Mouse (Mus musculus): ENCODE results near the gene Trappc12. TPM values are rescaled to one million over a fixed set of nuclear protein-coding genes. Genes with fewer than 3 reads are reported as not detected.
"Not testable (repeated sequence)": the region's sequence is repeated elsewhere in the genome, so short reads cannot be mapped to it uniquely, and the experiment has no call there.

Gene Trappc12
- total RNA-seq, 1 experiment from 2014 or later: 57.8 TPM

DNA sequence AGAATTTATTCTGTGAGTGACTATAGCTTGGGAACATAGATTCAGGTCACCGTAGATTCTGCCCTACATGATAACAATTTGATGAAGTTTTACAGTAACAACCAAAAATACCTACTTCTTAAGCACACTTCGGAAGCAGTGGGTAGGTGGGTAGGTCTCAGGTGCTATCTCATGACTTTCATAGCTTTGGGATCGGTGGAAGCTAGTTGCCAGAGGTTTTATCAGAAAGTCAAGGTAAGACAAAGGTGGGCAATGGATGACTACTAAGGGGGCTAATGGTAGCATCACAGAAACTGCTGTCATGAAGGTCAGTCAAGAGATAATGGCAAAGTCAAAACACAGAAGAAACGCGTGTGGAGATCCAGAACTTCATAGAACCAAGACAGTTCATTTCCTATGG lies 604 bp upstream of the Trappc12 start:
- no peak for ATAC-seq (replicated peaks in 1 of 2; ENCODE audit: insufficient read depth in 1 of 2, low FRiP score in 2 of 2, low TSS enrichment in 1 of 2, low read depth in 1 of 2, poor library complexity in 2 of 2, severe bottlenecking in 2 of 2)

DNA sequence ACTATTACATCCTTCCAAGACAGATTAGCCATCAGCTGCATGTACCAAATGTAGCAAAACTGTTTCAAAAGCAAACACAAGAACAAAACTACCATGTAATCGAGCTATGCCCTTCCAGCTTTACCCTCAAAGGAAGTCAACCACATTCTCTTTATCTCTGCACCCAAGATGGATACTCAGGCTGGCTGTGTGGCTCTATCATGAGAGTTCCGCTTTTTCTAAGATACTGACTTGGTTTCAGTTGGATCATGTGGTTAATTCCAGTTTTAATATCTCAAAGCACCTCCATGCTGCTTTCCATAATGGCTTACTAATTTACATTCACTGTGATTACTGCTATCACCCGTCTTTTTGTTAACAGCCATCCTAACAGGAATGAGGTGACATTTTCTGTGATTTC lies 6.9 kb downstream of the Trappc12 start:
- ATAC-seq (replicated peaks in 1 of 2; ENCODE audit: insufficient read depth in 1 of 2, low FRiP score in 2 of 2, low TSS enrichment in 1 of 2, low read depth in 1 of 2, poor library complexity in 2 of 2, severe bottlenecking in 2 of 2): no peak

DNA sequence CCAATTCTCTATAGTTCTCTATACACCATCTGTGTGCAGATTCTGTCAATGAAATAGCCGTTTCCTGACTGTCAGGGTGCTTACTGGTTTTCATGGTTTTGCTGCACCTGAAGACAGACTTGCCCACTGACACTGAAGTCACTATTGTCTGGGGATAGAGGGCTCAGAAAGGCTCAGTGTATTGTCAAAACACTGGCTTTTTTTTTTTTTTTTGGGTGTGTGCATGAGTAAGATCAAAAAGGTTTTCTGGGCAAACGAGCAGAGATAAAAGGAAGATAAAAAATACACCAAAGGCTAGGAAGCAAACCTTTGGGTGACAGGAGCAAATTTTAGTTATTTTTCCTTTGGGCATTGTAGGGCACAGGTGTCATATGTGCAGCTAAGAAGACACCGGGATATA lies 15.0 kb downstream of the Trappc12 start:
- ATAC-seq (replicated peaks in 1 of 2; ENCODE audit: insufficient read depth in 1 of 2, low FRiP score in 2 of 2, low TSS enrichment in 1 of 2, low read depth in 1 of 2, poor library complexity in 2 of 2, severe bottlenecking in 2 of 2): no peak

DNA sequence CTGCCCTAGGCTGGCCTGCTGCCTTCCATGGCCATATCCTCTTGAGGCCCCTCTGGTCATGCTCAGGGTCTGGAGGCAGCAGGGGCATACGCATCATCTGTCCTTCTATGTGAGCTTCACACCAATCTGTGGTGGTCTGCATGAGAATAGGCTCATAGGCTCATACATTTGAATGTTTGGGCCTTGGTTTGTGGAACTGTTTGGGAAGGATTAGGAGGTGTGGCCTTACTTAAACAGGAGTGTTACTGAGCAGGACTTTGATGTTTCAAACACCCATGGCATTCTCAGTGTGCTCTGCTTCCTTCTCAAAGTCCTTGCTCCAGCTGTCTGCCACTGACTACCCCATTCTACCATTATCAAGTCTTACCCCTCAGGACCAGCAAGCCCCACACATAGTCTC lies 16.0 kb downstream of the Trappc12 start:
- ATAC-seq (replicated peaks in 1 of 2; ENCODE audit: insufficient read depth in 1 of 2, low FRiP score in 2 of 2, low TSS enrichment in 1 of 2, low read depth in 1 of 2, poor library complexity in 2 of 2, severe bottlenecking in 2 of 2): no peak

DNA sequence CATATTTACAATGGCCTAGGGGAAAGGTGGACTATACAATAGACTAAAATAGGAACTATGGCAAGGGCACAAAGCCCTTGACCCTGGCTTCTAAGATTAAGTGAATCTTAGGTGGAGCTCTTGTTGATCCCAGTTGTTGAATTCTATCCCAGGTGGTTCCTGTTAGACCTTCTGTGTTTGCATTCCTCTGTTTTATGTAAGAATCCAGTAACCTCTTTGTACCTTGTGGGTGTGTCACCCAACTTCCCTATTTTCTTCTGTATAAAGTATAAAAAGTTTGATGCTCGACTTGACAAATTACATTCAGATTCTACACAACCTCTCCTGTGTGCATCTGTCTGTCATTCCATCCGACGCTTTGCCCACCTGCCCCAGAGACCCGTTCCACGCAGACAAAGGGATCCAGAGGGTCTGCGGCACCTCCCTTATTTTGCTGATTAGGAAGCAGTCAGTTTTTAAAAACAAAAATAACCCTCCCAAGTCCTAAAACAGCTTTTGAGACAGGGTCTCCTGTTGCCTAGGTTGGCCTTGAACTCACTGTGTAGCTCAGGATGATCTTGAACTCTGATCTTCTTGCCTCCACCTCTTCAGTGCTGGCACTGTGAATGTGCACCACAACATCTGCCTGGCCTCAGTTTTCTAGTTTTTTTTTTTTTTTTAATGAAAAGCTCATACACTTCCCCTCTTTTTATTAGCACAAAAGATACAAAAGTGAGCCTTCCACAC lies 16.6 kb downstream of the Trappc12 start:
- ATAC-seq (replicated peaks in 1 of 2; ENCODE audit: insufficient read depth in 1 of 2, low FRiP score in 2 of 2, low TSS enrichment in 1 of 2, low read depth in 1 of 2, poor library complexity in 2 of 2, severe bottlenecking in 2 of 2): not testable (repeated sequence)

DNA sequence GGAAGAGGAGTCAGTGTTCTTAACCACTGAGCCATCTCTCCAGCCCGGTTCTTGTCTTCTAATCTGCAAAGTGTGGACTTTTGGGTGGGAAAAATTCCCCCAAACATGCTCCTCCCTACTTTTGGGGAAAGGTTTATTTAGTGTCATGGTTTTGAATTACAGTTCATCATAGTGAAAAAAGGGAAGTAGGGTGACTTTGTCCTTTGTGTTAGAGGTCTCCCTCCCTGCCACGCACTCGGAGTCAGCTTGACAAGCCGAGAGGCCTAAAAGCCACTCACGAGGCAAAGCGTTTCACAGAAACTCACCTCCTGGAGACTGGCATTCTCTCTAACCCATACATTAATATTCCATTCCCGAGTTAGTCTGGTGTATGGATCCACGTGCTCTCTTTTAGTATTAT lies 17.6 kb downstream of the Trappc12 start:
- ATAC-seq (replicated peaks in 1 of 2; ENCODE audit: insufficient read depth in 1 of 2, low FRiP score in 2 of 2, low TSS enrichment in 1 of 2, low read depth in 1 of 2, poor library complexity in 2 of 2, severe bottlenecking in 2 of 2): peak; percentile 71 to 84

DNA sequence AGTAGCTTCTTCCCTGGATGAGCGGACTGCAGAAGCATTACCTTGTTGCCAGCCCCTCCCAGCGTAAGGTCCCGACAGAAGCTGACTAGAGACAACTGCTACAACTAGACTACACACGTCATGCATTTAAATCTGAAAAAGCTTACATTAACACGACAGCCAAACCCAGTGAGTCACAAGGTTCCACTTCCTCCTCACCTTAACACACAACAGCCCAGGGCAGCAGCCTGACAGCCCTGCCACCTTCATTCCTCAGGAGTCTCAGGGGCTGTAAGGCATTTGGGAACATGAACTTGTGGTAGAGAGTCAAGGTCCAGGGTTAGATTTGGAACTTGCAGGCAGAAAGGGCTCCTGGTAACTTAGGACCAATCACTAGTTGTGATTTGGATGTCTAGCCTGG lies 23.2 kb downstream of the Trappc12 start:
- 0 out of 4 replicates have a peak, but pooled peaks of 1 of the 2 experiments have one; percentile 32 for ATAC-seq (replicated peaks in 1 of 2; ENCODE audit: insufficient read depth in 1 of 2, low FRiP score in 2 of 2, low TSS enrichment in 1 of 2, low read depth in 1 of 2, poor library complexity in 2 of 2, severe bottlenecking in 2 of 2)

DNA sequence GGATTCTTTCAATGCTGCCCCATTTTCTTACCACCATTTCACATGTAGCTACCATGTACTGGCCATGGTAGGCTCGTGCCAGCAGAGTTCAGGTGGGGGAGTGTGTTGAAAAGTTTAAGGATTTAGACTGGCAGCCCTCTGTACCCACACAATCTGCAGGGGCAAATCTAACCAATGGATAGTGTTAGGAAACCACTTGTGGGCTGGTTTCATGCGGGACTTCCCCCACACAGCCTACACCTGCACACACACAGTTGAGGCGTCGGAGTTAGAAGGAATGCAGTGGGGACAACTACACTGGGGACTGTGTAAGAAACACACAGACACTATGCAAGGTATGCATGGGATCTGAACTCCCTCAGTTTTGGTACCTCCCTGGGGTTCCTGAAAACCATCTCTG lies 24.1 kb downstream of the Trappc12 start:
- no peak for ATAC-seq (replicated peaks in 1 of 2; ENCODE audit: insufficient read depth in 1 of 2, low FRiP score in 2 of 2, low TSS enrichment in 1 of 2, low read depth in 1 of 2, poor library complexity in 2 of 2, severe bottlenecking in 2 of 2)

DNA sequence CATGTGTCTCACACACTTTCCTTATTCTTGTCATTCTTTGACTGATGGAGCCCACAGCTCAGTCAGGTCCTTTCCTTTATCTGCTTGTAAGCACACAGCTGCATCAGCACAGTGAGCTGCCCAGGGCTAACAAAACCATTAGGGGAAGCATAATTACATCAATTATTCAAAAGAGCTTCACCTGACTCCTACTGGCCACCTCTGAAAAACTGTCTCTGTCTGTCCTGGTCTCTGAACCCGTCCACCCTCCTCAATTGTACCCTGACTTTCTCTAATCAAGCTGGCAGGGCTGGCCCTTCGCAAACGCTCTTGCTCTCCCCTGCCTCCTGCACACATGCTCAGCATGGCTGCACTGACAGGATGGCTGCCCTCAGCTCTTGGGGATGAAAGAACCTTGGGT lies 25.9 kb downstream of the Trappc12 start:
- ATAC-seq (replicated peaks in 1 of 2; ENCODE audit: insufficient read depth in 1 of 2, low FRiP score in 2 of 2, low TSS enrichment in 1 of 2, low read depth in 1 of 2, poor library complexity in 2 of 2, severe bottlenecking in 2 of 2): no peak

DNA sequence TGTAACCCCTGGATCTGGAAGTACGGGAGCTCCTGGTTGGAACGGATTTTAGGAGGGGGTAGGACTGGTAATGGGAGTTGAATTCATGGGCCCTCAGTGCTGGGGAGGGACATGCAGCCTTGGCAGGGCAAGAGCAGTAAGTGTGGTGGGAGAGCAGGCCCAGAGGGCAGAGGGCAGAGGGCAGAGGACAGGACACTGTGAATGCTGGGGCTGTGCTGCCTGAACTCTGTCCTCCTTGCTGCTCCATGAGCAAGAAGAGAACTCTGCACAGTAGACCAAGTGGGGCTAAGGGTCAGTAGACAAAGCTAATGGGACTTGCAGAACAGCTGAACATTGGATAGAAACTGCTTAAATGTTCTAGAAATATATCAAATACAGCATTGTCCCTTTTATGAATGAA lies 32.2 kb downstream of the Trappc12 start:
- ATAC-seq (replicated peaks in 1 of 2; ENCODE audit: insufficient read depth in 1 of 2, low FRiP score in 2 of 2, low TSS enrichment in 1 of 2, low read depth in 1 of 2, poor library complexity in 2 of 2, severe bottlenecking in 2 of 2): no peak

DNA sequence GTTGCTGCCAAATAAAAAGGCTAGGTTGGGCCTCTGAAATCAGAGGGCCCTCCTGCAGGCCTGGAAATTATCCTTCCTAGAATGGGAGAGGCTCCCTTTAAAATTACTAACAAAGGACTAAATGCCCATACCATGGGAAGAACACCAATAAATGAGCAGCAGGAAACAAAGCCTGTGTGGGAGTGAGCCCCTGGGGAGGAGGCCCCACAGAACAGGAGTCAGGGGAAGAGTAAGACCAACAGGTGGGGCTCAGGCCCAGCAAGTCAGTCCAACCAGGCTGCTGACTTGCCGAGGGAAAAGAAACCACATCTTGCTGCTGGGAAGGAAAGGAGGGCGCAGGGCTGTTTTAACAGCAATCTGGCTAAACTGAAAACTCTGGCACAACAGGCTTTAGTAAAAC lies 33.2 kb downstream of the Trappc12 start:
- ATAC-seq (replicated peaks in 1 of 2; ENCODE audit: insufficient read depth in 1 of 2, low FRiP score in 2 of 2, low TSS enrichment in 1 of 2, low read depth in 1 of 2, poor library complexity in 2 of 2, severe bottlenecking in 2 of 2): no peak

DNA sequence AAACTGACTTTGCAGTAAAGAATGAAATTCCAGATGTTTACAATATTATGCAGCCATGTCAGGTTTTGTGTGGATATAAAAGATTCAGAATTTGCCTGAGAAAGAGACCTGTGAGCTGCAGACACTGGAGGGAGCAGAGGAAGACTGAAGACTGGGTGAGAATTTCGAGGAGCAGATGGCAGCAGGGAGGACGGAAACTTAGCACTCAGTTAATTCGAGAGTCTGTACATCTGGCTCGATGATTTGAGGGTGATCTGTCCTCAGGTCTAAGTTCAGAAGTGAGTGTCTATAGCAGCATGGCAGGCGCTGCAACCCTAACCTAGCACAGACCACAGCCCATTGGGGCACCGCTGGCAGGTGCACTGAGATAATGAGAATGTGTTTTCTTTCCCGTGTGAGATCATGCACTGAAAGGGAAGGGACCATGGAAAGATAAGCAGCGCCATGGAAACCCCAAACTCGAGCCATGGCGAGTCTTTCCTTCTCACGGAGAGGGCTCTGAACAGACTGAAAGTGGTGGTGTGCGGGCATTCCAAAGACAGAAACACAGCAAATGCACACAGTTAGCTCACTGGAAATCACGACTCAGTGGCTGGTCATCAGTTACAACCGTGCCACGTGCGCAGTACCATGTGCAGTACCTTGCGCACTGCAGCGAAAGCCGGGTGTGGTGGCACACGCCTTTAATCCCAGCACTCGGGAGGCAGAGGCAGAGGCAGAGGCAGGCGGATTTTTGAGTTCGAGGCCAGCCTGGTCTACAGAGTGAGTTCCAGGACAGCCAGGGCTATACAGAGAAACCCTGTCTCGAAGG lies 35.2 kb downstream of the Trappc12 start:
- no peak for ATAC-seq (replicated peaks in 1 of 2; ENCODE audit: insufficient read depth in 1 of 2, low FRiP score in 2 of 2, low TSS enrichment in 1 of 2, low read depth in 1 of 2, poor library complexity in 2 of 2, severe bottlenecking in 2 of 2)

DNA sequence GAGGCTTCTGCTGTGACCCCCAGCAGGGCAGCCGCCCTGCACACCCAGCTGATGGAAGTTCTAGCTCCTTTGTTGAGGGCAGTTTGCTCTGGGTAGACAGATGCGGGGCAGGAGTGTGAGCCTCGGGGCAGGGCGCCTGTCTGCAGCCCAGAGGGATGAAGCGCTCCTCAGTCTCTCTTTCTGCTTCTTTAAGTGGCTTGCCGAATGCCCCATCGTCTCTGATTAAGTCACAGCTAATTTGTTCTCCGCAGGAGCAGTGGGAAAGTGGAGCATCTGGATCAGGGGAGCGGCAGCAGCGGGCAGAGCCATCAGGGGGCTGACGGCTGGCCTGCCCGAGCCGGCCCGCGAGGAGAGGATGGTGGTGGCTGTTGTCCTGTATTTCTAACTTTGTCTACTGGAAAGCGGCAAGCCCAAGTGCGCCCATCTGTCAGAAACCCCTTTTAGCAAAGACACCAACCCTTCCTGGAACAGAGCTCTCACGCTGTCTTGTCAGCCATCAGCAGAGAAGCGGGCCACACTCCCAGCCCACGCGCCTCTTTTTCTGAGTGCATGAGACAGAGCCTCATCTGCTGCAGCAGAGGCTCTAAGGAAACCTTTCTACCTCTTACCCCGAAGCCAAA lies 39.6 kb downstream of the Trappc12 start:
- ATAC-seq (replicated peaks in 1 of 2; ENCODE audit: insufficient read depth in 1 of 2, low FRiP score in 2 of 2, low TSS enrichment in 1 of 2, low read depth in 1 of 2, poor library complexity in 2 of 2, severe bottlenecking in 2 of 2): no peak

DNA sequence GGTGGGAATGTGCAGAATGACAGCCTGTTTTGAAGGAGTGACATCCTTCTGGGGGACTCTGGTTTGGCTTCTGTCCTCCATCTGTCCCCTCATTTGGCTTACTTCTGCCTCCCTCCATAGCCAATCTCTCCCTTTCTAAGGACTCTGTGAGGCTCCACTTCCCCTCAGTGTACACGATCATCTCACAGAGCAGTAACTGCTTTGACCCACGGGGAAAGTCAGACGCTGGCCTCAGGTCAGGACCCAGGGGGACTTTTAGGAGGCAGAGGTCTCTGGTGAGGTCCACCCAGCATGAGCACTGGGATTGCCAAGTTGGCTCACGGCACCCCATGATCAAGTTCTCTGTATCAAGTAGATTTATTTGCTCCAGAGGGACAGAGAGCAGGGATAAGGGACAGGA lies 42.1 kb downstream of the Trappc12 start:
- ATAC-seq (replicated peaks in 1 of 2; ENCODE audit: insufficient read depth in 1 of 2, low FRiP score in 2 of 2, low TSS enrichment in 1 of 2, low read depth in 1 of 2, poor library complexity in 2 of 2, severe bottlenecking in 2 of 2): no peak

DNA sequence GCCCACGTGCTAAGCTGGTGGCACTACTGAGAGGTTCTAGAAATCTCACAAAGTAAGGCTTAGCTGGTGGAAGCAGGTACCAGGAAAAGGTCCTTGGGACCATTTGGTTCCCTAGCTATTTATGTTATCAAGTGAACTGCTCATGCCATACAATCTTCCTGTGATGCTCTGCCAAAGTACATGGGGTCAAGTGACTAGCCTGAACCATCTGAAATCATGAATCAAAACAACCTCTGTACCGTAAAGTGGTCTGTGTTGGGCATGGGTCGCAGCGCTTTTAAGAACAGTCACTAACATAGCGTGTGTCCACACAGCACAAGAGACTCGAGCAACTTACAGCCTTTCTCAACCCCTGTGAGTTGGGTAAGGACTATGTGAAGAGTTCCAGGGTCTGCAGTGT lies 45.1 kb downstream of the Trappc12 start:
- no peak for ATAC-seq (replicated peaks in 1 of 2; ENCODE audit: insufficient read depth in 1 of 2, low FRiP score in 2 of 2, low TSS enrichment in 1 of 2, low read depth in 1 of 2, poor library complexity in 2 of 2, severe bottlenecking in 2 of 2)

DNA sequence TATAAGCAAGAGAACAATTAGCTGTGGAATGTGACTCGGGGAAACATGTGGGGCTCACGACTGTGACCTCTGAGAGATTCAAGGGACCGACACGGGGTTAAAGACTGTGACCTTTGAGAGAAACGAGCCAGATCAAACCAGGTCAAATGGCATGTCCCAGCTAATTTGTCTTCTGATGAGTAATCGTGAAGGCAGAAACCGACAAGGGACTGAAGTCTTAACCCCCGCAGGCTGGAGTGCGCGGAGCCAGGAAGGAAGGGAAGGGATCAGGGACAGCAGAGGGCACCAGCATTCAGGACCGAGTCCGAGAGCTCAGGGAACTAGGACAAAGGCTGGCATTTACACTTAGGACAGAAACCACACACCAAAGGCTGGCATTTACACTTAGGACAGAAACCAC lies 45.9 kb downstream of the Trappc12 start:
- ATAC-seq (replicated peaks in 1 of 2; ENCODE audit: insufficient read depth in 1 of 2, low FRiP score in 2 of 2, low TSS enrichment in 1 of 2, low read depth in 1 of 2, poor library complexity in 2 of 2, severe bottlenecking in 2 of 2): no peak

DNA sequence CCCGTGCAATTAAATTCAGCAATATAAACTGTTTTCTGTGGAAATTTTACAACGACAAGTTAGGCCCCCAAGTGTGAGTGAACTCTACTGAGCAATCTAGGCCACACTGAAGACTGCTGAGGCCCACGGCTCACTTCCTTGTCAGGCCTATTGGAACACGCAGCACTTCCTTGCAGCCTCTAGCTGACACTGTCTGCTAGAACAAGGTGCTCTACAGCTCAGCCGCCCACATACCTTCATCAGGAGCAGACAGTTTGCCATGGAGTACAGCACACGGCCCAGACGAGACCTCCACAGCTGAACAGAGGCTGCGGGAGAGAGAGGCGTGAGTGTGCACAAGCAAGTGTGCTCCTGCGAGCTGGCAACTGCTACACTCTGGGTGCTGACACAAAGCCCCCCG lies 49.0 kb downstream of the Trappc12 start:
- ATAC-seq (replicated peaks in 1 of 2; ENCODE audit: insufficient read depth in 1 of 2, low FRiP score in 2 of 2, low TSS enrichment in 1 of 2, low read depth in 1 of 2, poor library complexity in 2 of 2, severe bottlenecking in 2 of 2): no peak

DNA sequence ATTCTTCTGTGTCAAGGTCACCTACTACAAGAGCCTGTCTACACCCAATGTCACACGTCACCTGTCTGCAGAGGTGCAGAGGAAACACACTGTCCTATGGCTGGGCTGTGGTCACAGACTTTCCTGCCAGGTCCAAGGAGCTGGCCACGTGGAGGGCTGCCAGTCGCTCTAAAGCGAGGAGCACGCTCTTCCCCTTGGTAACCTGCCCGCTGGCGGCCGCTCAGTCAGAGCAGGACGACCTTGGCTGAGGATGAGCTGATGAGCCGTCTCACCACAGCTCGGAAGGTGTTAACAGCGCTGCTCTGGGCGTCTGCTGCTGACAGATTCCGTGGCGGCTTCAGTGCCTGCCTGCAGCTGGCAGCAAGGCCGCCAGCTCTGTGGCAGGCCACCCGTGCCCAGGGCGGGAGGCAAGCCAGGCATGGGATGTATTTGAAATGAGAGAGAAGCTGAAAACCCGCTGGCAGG lies 49.7 kb downstream of the Trappc12 start:
- no peak for ATAC-seq (replicated peaks in 1 of 2; ENCODE audit: insufficient read depth in 1 of 2, low FRiP score in 2 of 2, low TSS enrichment in 1 of 2, low read depth in 1 of 2, poor library complexity in 2 of 2, severe bottlenecking in 2 of 2)
